8 mouse cellular contexts compared by ENCODE assay signal in the genomic region with DNA sequence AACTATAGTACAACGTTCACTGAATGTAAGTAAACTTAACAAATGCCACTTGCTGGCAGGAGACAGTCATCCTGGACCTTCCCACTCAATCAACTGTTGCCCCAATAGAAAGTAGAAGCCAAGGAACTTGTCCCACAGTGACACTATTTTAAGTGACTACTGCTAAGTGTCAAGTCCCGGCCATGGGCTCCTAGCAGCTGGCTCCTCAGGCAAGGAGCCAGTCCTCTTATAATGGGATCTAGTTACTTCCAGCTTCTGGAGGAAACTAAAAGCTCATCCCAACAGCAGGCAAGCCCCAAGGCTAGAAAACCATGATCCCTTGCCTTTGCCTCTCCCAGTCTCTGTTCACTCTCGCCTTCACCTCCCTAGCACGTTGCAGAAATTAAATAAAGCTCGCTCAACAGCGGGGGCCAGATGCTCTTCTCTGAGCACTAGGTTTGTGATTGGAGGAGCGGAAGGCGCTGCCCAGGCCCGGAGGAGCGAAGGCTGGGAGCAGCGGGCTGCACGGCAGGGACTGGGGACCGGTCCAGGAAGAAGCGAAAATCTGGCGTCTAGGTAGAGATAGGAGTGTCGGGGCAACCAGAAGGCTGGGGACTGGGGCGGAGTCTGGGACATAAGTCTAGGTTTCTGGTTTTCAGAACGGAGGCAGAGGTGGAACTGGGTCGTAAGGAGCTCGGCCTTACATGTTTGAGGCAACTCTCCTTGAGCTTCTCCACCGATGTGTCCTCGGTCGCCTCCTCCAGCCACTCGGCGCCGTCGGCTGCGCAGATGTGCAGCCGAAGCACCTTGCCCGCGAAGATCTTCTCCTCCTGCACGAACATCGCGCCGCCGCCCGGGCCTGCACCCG. TPM values are rescaled to one million over a fixed set of nuclear protein-coding genes. Genes with fewer than 3 reads are reported as not detected.
DNase-seq lines count a peak whose midpoint lies in the region; ATAC-seq and TF ChIP-seq lines count a peak whose summit lies in the region.

No protein-coding gene starts in this region.

- H3K27ac ChIP-seq in kidney, postnatal 0 days: peak overlapping the region; percentile 87
- peak overlapping the region; percentile 60 for H3K27ac ChIP-seq in liver, adult 2 months (replicated peaks; ENCODE audit: insufficient read depth, low read depth, low read length)
- peak overlapping the region; percentile 85 for H3K27ac ChIP-seq in midbrain, embryonic 16.5 days (ENCODE audit: low read length)

- H3K79me3 ChIP-seq in C2C12 (ENCODE audit: low read depth): peaks cover 36% of the 10 kb centered on the region

- peak; percentile 45 for ATAC-seq in Patski
- peak; percentile 19 for ATAC-seq in kidney, postnatal 0 days (replicated peaks; ENCODE audit: low FRiP score, low read depth)
- peak; percentile 36; the same call in 1 of the 2 replicates for ATAC-seq in midbrain, embryonic 16.5 days

- TF ChIP-seq POLR2A in liver, adult 2 months (IDR thresholded peaks at IDR 0.05; ENCODE audit: extremely low read depth, insufficient read depth, low read length): no peak

- no peaks in the 10 kb centered on the region for H3K9me3 ChIP-seq in kidney, postnatal 0 days (replicated peaks; ENCODE audit: low read length)
- no peaks in the 10 kb centered on the region for H3K9me3 ChIP-seq in midbrain, embryonic 16.5 days (replicated peaks; ENCODE audit: control insufficient read depth, low read length, poor library complexity, severe bottlenecking)

- CTCF ChIA-PET in Patski (lab: Charles Lee): interaction anchor here (1.0 kb wide), 1 partner anchor 14 kb away, joined by 3 read pairs; no protein-coding TSS in a partner anchor

- peaks cover 3% of the 10 kb centered on the region for H3K36me3 ChIP-seq in C2C12 (ENCODE audit: control insufficient read depth, insufficient read depth)
- peaks cover 2% of the 10 kb centered on the region; the same call in 1 of the 2 replicates for H3K36me3 ChIP-seq in kidney, postnatal 0 days (ENCODE audit: insufficient read depth, low read length)
- peaks cover 2% of the 10 kb centered on the region; the same call in 1 of the 2 replicates for H3K36me3 ChIP-seq in liver, adult 2 months (ENCODE audit: control insufficient read depth, insufficient read depth, low read length)
- H3K36me3 ChIP-seq in midbrain, embryonic 16.5 days (ENCODE audit: control insufficient read depth, insufficient read depth, low read length): no peaks in the 10 kb centered on the region

- TF ChIP-seq CTCF in C2C12 (IDR thresholded peaks at IDR 0.05; ENCODE audit: control insufficient read depth, insufficient read depth, insufficient read length) (no peak), Patski (IDR thresholded peaks at IDR 0.05) (no peak)
- no peak for TF ChIP-seq CTCF in kidney, postnatal 0 days (IDR thresholded peaks at IDR 0.05; ENCODE audit: low read depth)
- TF ChIP-seq CTCF in liver, adult 2 months (IDR thresholded peaks at IDR 0.05; ENCODE audit: low read depth, low read length): no peak

- H3K4me2 ChIP-seq in kidney, postnatal 0 days (ENCODE audit: low read length): peak overlapping the region; percentile 88
- H3K4me2 ChIP-seq in midbrain, embryonic 16.5 days (ENCODE audit: low read length): peak overlapping the region; percentile 98

- no peaks in the 10 kb centered on the region; the same call in 1 of the 2 replicates for H3K4me1 ChIP-seq in kidney, postnatal 0 days (replicated peaks; ENCODE audit: insufficient read depth, low read length)
- peaks cover 12% of the 10 kb centered on the region; the same call in 1 of the 2 replicates for H3K4me1 ChIP-seq in liver, adult 2 months (ENCODE audit: control insufficient read depth, insufficient read depth, low read length)
- peaks cover 27% of the 10 kb centered on the region for H3K4me1 ChIP-seq in midbrain, embryonic 16.5 days (ENCODE audit: control insufficient read depth, insufficient read depth, low read length)

- DNase-seq in Patski (ENCODE audit: low read depth, low spot score): no peak
- peak; percentile 52 for DNase-seq in embryo, embryonic 11 days
- peak; percentile 60 for DNase-seq in gastrocnemius, postnatal 25 days
- peak; percentile 58 for DNase-seq in kidney, postnatal 0 days (ENCODE audit: low spot score)
- DNase-seq in liver, adult 2 months (ENCODE audit: extremely low read depth, low read depth, low spot score): peak; percentile 60
- peak; percentile 68 for DNase-seq in testis, postnatal 10 days (ENCODE audit: low spot score)

- peak overlapping the region; percentile 75 for H3K4me3 ChIP-seq in C2C12 (ENCODE audit: insufficient read depth, poor library complexity, severe bottlenecking)
- peak overlapping the region; percentile 68 for H3K4me3 ChIP-seq in kidney, postnatal 0 days (replicated peaks; ENCODE audit: low read depth, low read length)
- peak overlapping the region; percentile 67 for H3K4me3 ChIP-seq in liver, adult 2 months (ENCODE audit: insufficient read depth, low read depth, low read length)
- H3K4me3 ChIP-seq in midbrain, embryonic 16.5 days (ENCODE audit: low read depth, low read length): peak overlapping the region; percentile 87

- POLR2A ChIA-PET in Patski (lab: Charles Lee): interaction anchor here (0.8 to 2.2 kb wide), 7 partner anchors 10 to 176 kb away, joined by 3 to 7 read pairs (median 3); a partner anchor contains a TSS

- H3K9ac ChIP-seq in kidney, postnatal 0 days (ENCODE audit: low read depth, low read length): peak overlapping the region; percentile 73
- H3K9ac ChIP-seq in liver, adult 2 months (ENCODE audit: low read depth, low read length): peak overlapping the region; percentile 66
- peak overlapping the region; percentile 87 for H3K9ac ChIP-seq in midbrain, embryonic 16.5 days (ENCODE audit: low read depth, low read length)

- in situ Hi-C loops in Patski (cut with MboI; ENCODE audit: low pct_unique_long_range_greater_than_20kb): loop anchor here (25.0 kb wide), 1 partner anchor 184 kb away; a partner anchor contains a TSS

- H3K79me2 ChIP-seq in C2C12 (ENCODE audit: control insufficient read depth, insufficient read depth): peaks cover 48% of the 10 kb centered on the region
- H3K79me2 ChIP-seq in liver, adult 2 months (ENCODE audit: control insufficient read depth, insufficient read depth, low read length): peaks cover 17% of the 10 kb centered on the region

- H3K27me3 ChIP-seq in C2C12 (ENCODE audit: control insufficient read depth, insufficient read depth, insufficient read length) (peaks cover 4% of the 10 kb centered on the region), Patski (no peaks in the 10 kb centered on the region)
- H3K27me3 ChIP-seq in kidney, postnatal 0 days (ENCODE audit: insufficient read depth, low read length): no peaks in the 10 kb centered on the region
- H3K27me3 ChIP-seq in liver, adult 2 months (ENCODE audit: control insufficient read depth, insufficient read depth, low read length): no peaks in the 10 kb centered on the region
- H3K27me3 ChIP-seq in midbrain, embryonic 16.5 days (ENCODE audit: control insufficient read depth, insufficient read depth, low read depth, low read length): no peaks in the 10 kb centered on the region

- peak overlapping the region; percentile 94 for H3ac ChIP-seq in C2C12 (ENCODE audit: control insufficient read depth, insufficient read length, low read depth)

- 1% methylated on average over 38 of the region's 38 CpGs for WGBS in kidney, postnatal 0 days
- WGBS in liver, adult 2 months: under 1% methylated on average over 37 of the region's 38 CpGs
- 2% methylated on average over 38 of the region's 38 CpGs for WGBS in midbrain, embryonic 16.5 days

TF ChIP-seq in C2C12, 6 proteins besides CTCF, POLR2A, EP300 and RAD21:
- TF ChIP-seq MYOD1 (IDR thresholded peaks at IDR 0.05; ENCODE audit: control insufficient read depth, insufficient read length, low read depth): no peak
- TF ChIP-seq MAX (IDR thresholded peaks at IDR 0.05): no peak
- TF ChIP-seq FOSL1 (IDR thresholded peaks at IDR 0.05; ENCODE audit: insufficient read depth, low read length, poor library complexity, severe bottlenecking): no peak
- no peak for TF ChIP-seq CEBPB (IDR thresholded peaks at IDR 0.05; ENCODE audit: low read depth)
- no peak for TF ChIP-seq USF1 (IDR thresholded peaks at IDR 0.05; ENCODE audit: low read depth)
- TF ChIP-seq MYOG (IDR thresholded peaks at IDR 0.05; ENCODE audit: control insufficient read depth, extremely low read depth, insufficient read length): no peak

RNA-seq across cellular contexts. Expression of a gene that starts 0.6 kb away (rescaled TPM):
- 60.6 TPM for polyA plus RNA-seq in C2C12 (2012; fragmentation: generic; extraction: Trizol)
- 66.1 TPM for polyA plus RNA-seq in Patski (2021)
- total RNA-seq in gastrocnemius, postnatal 25 days (2021): 100 to 1,000 TPM; 224 to 227 TPM
- polyA plus RNA-seq in kidney, postnatal 0 days (2015; fragmentation: Nextera tagmentation; extraction: Ambion mirVana): 77.2 and 82.3 TPM in 2 replicates
- total RNA-seq in liver, adult 2 months (2014; rRNA removed): 25.4 and 28.4 TPM in 2 replicates
- polyA plus RNA-seq in liver, adult 2 months (2012; rRNA removed): 22.4 and 23.9 TPM in 2 replicates
- polyA plus RNA-seq in midbrain, embryonic 16.5 days (2015; fragmentation: Nextera tagmentation; extraction: Ambion mirVana): 130 and 144 TPM in 2 replicates

RNA-seq across cellular contexts. Expression of a gene that starts 37.9 kb away (rescaled TPM):
- 12.2 TPM for polyA plus RNA-seq in C2C12 (2012; fragmentation: generic; extraction: Trizol)
- 38.9 TPM for polyA plus RNA-seq in Patski (2021)
- total RNA-seq in gastrocnemius, postnatal 25 days (2021): 10 to 100 TPM; 25.7 to 42.1 TPM
- polyA plus RNA-seq in kidney, postnatal 0 days (2015; fragmentation: Nextera tagmentation; extraction: Ambion mirVana): 9.1 and 14.2 TPM in 2 replicates
- total RNA-seq in liver, adult 2 months (2014; rRNA removed): 5.4 and 9.0 TPM in 2 replicates
- polyA plus RNA-seq in liver, adult 2 months (2012; rRNA removed): 2.4 and 2.5 TPM in 2 replicates
- 61.2 and 80.3 TPM in 2 replicates for polyA plus RNA-seq in midbrain, embryonic 16.5 days (2015; fragmentation: Nextera tagmentation; extraction: Ambion mirVana)
